20 mouse cellular contexts compared by ENCODE assay signal in genomic region chr16:94607468-94607867, GRCm38 (mm10). TPM values are rescaled to one million over a fixed set of nuclear protein-coding genes. Genes with fewer than 3 reads are reported as not detected.
DNase-seq lines count a peak whose midpoint lies in the region; ATAC-seq and TF ChIP-seq lines count a peak whose summit lies in the region.
"Had no signal": no experiment of that assay in that cellular context is flagged by ENCODE, and none has a peak within 500 bp of the region (broad histone marks: within the 10 kb centered on the region; RNA-seq: fewer than 3 reads in every experiment).

No protein-coding gene starts in this region.

- peaks cover 11% of the 10 kb centered on the region for H3K4me1 ChIP-seq in embryonic facial prominence, embryonic 14.5 days (ENCODE audit: control insufficient read depth, insufficient read depth, low read length)
- peaks cover 12% of the 10 kb centered on the region for H3K4me1 ChIP-seq in embryonic facial prominence, embryonic 10.5 days
- peaks cover 48% of the 10 kb centered on the region for H3K4me1 ChIP-seq in heart, embryonic 16.5 days (ENCODE audit: control insufficient read depth, insufficient read depth, low read length)
- peaks cover 66% of the 10 kb centered on the region for H3K4me1 ChIP-seq in megakaryocyte, embryonic 14.5 days
- peaks cover 8% of the 10 kb centered on the region for H3K4me1 ChIP-seq in kidney, adult 2 months (ENCODE audit: control insufficient read depth, insufficient read depth, low read length)

- 50% methylated on average over 1 of the region's 1 CpGs for WGBS in embryonic facial prominence, embryonic 14.5 days
- WGBS in embryonic facial prominence, embryonic 10.5 days, result 64% methylated on average over 1 of the region's 1 CpGs
- 21% methylated on average over 1 of the region's 1 CpGs for WGBS in heart, embryonic 16.5 days
- WGBS in kidney, adult 2 months, result 42% methylated on average over 1 of the region's 1 CpGs

- ATAC-seq in embryonic facial prominence, embryonic 14.5 days (ENCODE audit: low read depth), result no peak
- 0 out of 2 replicates have a peak, but pooled peaks have one; percentile 19 for ATAC-seq in heart, embryonic 16.5 days (replicated peaks; ENCODE audit: extremely low read depth, insufficient read depth, low FRiP score)
- ATAC-seq in megakaryocyte, adult 5-6 weeks (ENCODE audit: poor library complexity, severe bottlenecking), result no peak
- ATAC-seq: activated CD4-positive, CD25-positive, alpha-beta regulatory T cell, adult 4 months; midbrain, embryonic 16.5 days had no signal

- DNase-seq in embryonic facial prominence, embryonic 14.5 days (ENCODE audit: low spot score), result no peak
- no peak for DNase-seq in embryonic facial prominence, embryonic 10.5 days (ENCODE audit: low spot score)
- DNase-seq in heart, postnatal 25 days (ENCODE audit: low spot score), result no peak
- DNase-seq in adrenal gland, postnatal 14 days, result no peak
- no peak for DNase-seq in kidney, adult 2 months
- DNase-seq: gastrocnemius, postnatal 36 days; kidney, adult 9 months; kidney, postnatal 4 days; layer of hippocampus, postnatal 36 days; right cerebral cortex, postnatal 14 days; thymus, postnatal 14 days had no signal

- no peaks in the 10 kb centered on the region; the same call in 1 of the 2 replicates for H3K36me3 ChIP-seq in embryonic facial prominence, embryonic 14.5 days (ENCODE audit: control insufficient read depth, insufficient read depth, low read length)
- peaks cover 2% of the 10 kb centered on the region for H3K36me3 ChIP-seq in embryonic facial prominence, embryonic 10.5 days (replicated peaks)
- no peaks in the 10 kb centered on the region for H3K36me3 ChIP-seq in heart, embryonic 16.5 days (ENCODE audit: control insufficient read depth, insufficient read depth)
- peaks cover 14% of the 10 kb centered on the region for H3K36me3 ChIP-seq in megakaryocyte, embryonic 14.5 days (replicated peaks; ENCODE audit: low read length)
- H3K36me3 ChIP-seq in kidney, adult 2 months (ENCODE audit: control insufficient read depth, insufficient read depth, low read length), result no peaks in the 10 kb centered on the region
- H3K36me3 ChIP-seq: embryonic facial prominence, embryonic 12.5 days; forebrain, embryonic 12.5 days; hindbrain, embryonic 15.5 days had no signal

- peak overlapping the region; percentile 8; the same call in 1 of the 2 replicates for H3K27ac ChIP-seq in embryonic facial prominence, embryonic 14.5 days (replicated peaks; ENCODE audit: low read depth, low read length)
- H3K27ac ChIP-seq in embryonic facial prominence, embryonic 10.5 days (replicated peaks), result no peak overlapping the region
- H3K27ac ChIP-seq in heart, embryonic 16.5 days (ENCODE audit: low read length), result peak overlapping the region; percentile 79
- no peak overlapping the region for H3K27ac ChIP-seq in kidney, adult 2 months (ENCODE audit: insufficient read depth, low read depth, low read length)
- H3K27ac ChIP-seq: embryonic facial prominence, embryonic 12.5 days; forebrain, embryonic 12.5 days; hindbrain, embryonic 15.5 days had no signal

- no peak for TF ChIP-seq CTCF in kidney, adult 2 months (conservative IDR thresholded peaks at IDR 0.05; ENCODE audit: insufficient read depth, insufficient read length, low read depth, low read length)

- H3K9ac ChIP-seq in embryonic facial prominence, embryonic 14.5 days (ENCODE audit: low read depth, low read length), result no peak overlapping the region
- H3K9ac ChIP-seq in heart, embryonic 16.5 days (ENCODE audit: low read length), result no peak overlapping the region
- H3K9ac ChIP-seq: embryonic facial prominence, embryonic 12.5 days; forebrain, embryonic 12.5 days; hindbrain, embryonic 15.5 days had no signal

- TF ChIP-seq POLR2A in kidney, adult 2 months (IDR thresholded peaks at IDR 0.05; ENCODE audit: low read depth, low read length), result no peak

- no peaks in the 10 kb centered on the region for H3K9me3 ChIP-seq in embryonic facial prominence, embryonic 14.5 days (ENCODE audit: control insufficient read depth, low read length)
- H3K9me3 ChIP-seq in embryonic facial prominence, embryonic 10.5 days, result no peaks in the 10 kb centered on the region
- no peaks in the 10 kb centered on the region for H3K9me3 ChIP-seq in heart, embryonic 16.5 days (replicated peaks; ENCODE audit: control insufficient read depth, low read length)
- H3K9me3 ChIP-seq in megakaryocyte, embryonic 14.5 days, result no peaks in the 10 kb centered on the region
- H3K9me3 ChIP-seq: embryonic facial prominence, embryonic 12.5 days; forebrain, embryonic 12.5 days; hindbrain, embryonic 15.5 days had no signal

- H3K4me2 ChIP-seq in embryonic facial prominence, embryonic 14.5 days (ENCODE audit: low read depth, low read length), result no peak overlapping the region
- peak overlapping the region; percentile 13; the same call in 1 of the 2 replicates for H3K4me2 ChIP-seq in heart, embryonic 16.5 days (ENCODE audit: low read depth, low read length)
- H3K4me2 ChIP-seq: embryonic facial prominence, embryonic 12.5 days; forebrain, embryonic 12.5 days; hindbrain, embryonic 15.5 days had no signal

- H3K4me3 ChIP-seq in embryonic facial prominence, embryonic 14.5 days (ENCODE audit: low read depth, low read length), result no peak overlapping the region
- H3K4me3 ChIP-seq in embryonic facial prominence, embryonic 10.5 days, result no peak overlapping the region
- H3K4me3 ChIP-seq in heart, embryonic 16.5 days (ENCODE audit: low read length), result no peak overlapping the region
- H3K4me3 ChIP-seq in megakaryocyte, embryonic 14.5 days (replicated peaks), result peak overlapping the region; percentile 51
- H3K4me3 ChIP-seq in kidney, adult 2 months (ENCODE audit: insufficient read depth, low read depth, low read length), result no peak overlapping the region
- H3K4me3 ChIP-seq: embryonic facial prominence, embryonic 12.5 days; forebrain, embryonic 12.5 days; hindbrain, embryonic 15.5 days had no signal

- H3K27me3 ChIP-seq in embryonic facial prominence, embryonic 14.5 days (replicated peaks; ENCODE audit: control insufficient read depth, insufficient read depth, low read length), result no peaks in the 10 kb centered on the region
- H3K27me3 ChIP-seq in embryonic facial prominence, embryonic 10.5 days (replicated peaks; ENCODE audit: low read depth, poor library complexity, severe bottlenecking), result no peaks in the 10 kb centered on the region
- H3K27me3 ChIP-seq in heart, embryonic 16.5 days (ENCODE audit: control insufficient read depth, insufficient read depth, low read length), result no peaks in the 10 kb centered on the region
- H3K27me3 ChIP-seq in megakaryocyte, embryonic 14.5 days (replicated peaks), result no peaks in the 10 kb centered on the region
- no peaks in the 10 kb centered on the region for H3K27me3 ChIP-seq in kidney, adult 2 months (replicated peaks; ENCODE audit: control insufficient read depth, insufficient read depth, low read length)
- H3K27me3 ChIP-seq: CH12.LX; embryonic facial prominence, embryonic 12.5 days; forebrain, embryonic 12.5 days; hindbrain, embryonic 15.5 days had no signal

- intact Hi-C loops in heart, postnatal 25 days (cut with DNase I), result no loop called here

RNA-seq across cellular contexts. Expression of gene Dyrk1a, which starts 37.7 kb away (rescaled TPM):
- polyA plus RNA-seq in embryonic facial prominence, embryonic 14.5 days (2014; fragmentation: Nextera tagmentation; extraction: Ambion mirVana), result 11.2 and 12.1 TPM in 2 replicates
- 9.5 and 10.0 TPM in 2 replicates for polyA plus RNA-seq in embryonic facial prominence, embryonic 10.5 days (2016; fragmentation: Nextera tagmentation; extraction: Ambion mirVana)
- polyA plus RNA-seq in heart, embryonic 16.5 days (2015; fragmentation: Nextera tagmentation; extraction: Ambion mirVana), result 7.8 and 8.1 TPM in 2 replicates
- total RNA-seq in heart, postnatal 25 days (2021), result 10 to 100 TPM; 71.4 to 71.9 TPM
- polyA plus RNA-seq in megakaryocyte, embryonic 14.5 days (2012; ENCODE audit: insufficient read depth, low replicate concordance), result 5.9 and 6.5 TPM in 2 replicates
- 65.9 and 67.4 TPM in 2 replicates for total RNA-seq in megakaryocyte, adult 5-6 weeks (2015)
- 62.2 and 66.8 TPM in 2 replicates for total RNA-seq in megakaryocyte, adult 5-6 weeks (2017)
- 61.3 and 65.3 TPM in 2 replicates for total RNA-seq in adrenal gland, postnatal 14 days (2021)
- polyA plus RNA-seq in kidney, adult 2 months (2012; rRNA removed), result 25.5 and 27.2 TPM in 2 replicates

Comparison
In these comparisons a context has a peak if more than half of its experiments do, and no peak if none do; other contexts are left out.
1. H3K27ac ChIP-seq: peak in embryonic facial prominence, embryonic 14.5 days (single experiment) and heart, embryonic 16.5 days (single experiment); none in embryonic facial prominence, embryonic 10.5 days (single experiment) and kidney, adult 2 months (single experiment).